Mouse (Mus musculus) liver, adult 2 months (tissue): ENCODE measurements at regions not wholly inside any gene's neighbourhood (a gene's known extent, or its start where the extent isn't known, plus 50 kb on each side); places are given as distances from the start of the nearest gene placed in this dataset.

Experiments
- CTCF ChIP-seq: fragments of 200-500 bp; IDR thresholded peaks from 2 replicates; pipeline ENCODE4 v1.5.1; 2011; ENCODE audit warnings: low read depth, low read length, control low read depth
- POLR2A ChIP-seq: fragments of 200-500 bp; IDR thresholded peaks from 2 replicates; pipeline ENCODE4 v1.6.1; 2011; ENCODE audit warnings: low read length, control low read depth; ENCODE audit not compliant: insufficient read depth; ENCODE audit errors: extremely low read depth

DNA sequence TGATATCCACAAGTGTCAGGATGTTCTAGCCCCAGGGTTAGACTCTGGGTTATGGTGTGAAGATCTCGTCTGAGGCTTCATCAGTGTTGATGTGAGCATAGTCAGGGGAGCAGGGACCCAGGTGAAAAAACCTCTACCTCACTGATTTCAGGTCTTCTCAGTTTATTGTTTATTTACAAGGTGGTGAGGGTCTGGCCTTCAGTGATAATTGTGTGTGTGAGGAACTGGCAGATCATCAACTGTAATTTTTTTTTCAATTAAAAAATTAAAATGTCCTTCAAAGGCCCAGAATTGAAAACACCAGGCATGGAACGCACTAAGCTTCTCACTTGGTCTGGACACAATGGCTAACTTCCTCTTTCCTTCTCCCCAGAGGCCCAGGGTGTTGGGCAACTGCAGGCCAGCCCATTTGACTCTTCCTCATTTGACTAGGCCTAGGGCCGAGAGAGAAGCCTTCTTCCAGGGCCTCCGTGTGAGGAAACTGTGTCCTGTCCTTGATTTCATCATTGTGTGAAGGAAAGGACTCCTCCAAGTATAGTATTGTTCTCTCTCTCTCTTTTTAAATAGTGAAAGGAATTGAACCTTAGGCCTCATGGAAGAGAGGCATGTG lies 91.0 kb upstream of the Klf4 start:
- TF ChIP-seq CTCF (no peak), POLR2A (no peak)
